Mouse (Mus musculus): ENCODE measurements at regions not wholly inside any gene's neighbourhood (a gene's known extent, or its start where the extent isn't known, plus 50 kb on each side); places are given as distances from the start of the nearest gene placed in this dataset.

DNA sequence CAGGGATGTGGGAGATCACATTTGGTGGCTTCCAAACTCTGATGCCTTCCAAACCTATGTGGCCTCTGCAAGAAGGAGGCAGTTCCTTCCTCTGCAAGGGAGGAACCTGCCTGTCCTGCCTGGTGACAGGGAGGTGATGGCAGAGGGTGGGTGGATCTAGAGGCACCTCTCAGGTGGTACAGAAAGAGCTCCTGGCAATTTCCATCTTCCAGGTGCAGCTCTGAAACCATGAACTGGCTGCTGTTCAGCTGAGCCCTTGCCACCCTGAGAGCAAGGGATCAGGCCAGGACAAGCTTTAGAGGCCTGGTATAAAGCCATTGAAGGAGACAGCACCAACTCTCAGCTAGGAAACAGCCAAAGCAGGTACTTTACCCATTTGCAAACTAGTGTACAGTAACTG is 327.7 kb upstream of the 4930412O13Rik start:
- no peak overlapping the region for H3K9ac ChIP-seq (ENCODE audit: low read depth, low read length)
- no peaks in the 10 kb centered on the region for H3K27me3 ChIP-seq (ENCODE audit: control insufficient read depth, insufficient read depth, low read length)
- no peak overlapping the region for H3K4me2 ChIP-seq (replicated peaks; ENCODE audit: low read depth, low read length)
- no peaks in the 10 kb centered on the region for H3K4me1 ChIP-seq (replicated peaks; ENCODE audit: control insufficient read depth, insufficient read depth, low read length)
- DNase-seq (ENCODE audit: low spot score) = no peak
- no peak overlapping the region for H3K4me3 ChIP-seq (ENCODE audit: low read depth, low read length)
- ATAC-seq (ENCODE audit: low FRiP score) = no peak
- no peak overlapping the region for H3K27ac ChIP-seq (ENCODE audit: low read depth, low read length)
- no peaks in the 10 kb centered on the region for H3K36me3 ChIP-seq (ENCODE audit: control insufficient read depth, insufficient read depth, low read length)
- H3K9me3 ChIP-seq (ENCODE audit: control insufficient read depth, low read length) = no peaks in the 10 kb centered on the region

DNA sequence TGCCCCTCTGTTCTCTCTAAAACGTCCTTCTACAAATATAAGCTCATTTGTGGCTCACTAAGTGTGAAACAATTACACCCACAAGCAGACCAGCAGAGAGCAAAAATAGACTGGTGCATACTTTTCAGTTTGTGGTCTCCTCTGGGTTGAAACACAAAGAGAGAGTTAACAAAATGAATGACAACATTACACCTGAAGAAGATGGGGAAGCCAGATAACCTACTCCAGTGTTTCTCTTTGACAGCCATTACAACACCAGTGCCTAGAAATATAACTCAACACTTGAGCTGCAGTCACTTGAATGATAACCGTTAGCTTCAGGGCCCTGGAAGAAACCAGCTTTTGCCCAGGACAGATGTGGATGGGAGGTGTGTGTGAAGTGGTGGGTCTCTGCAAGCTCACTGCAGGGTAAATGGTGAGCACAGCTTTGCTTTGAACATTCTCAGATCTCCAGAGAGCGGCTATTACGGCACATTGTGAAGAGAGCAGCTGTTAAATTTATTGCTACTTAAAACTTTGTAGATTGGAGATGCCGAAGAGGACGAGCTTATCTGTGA is 316.5 kb upstream of the 4930412O13Rik start:
- no peak overlapping the region for H3K4me2 ChIP-seq (replicated peaks; ENCODE audit: low read depth, low read length)
- WGBS = 79% methylated on average over 6 of the region's 6 CpGs
- no peaks in the 10 kb centered on the region for H3K27me3 ChIP-seq (ENCODE audit: control insufficient read depth, insufficient read depth, low read length)
- no peaks in the 10 kb centered on the region for H3K36me3 ChIP-seq (ENCODE audit: control insufficient read depth, insufficient read depth, low read length)
- H3K9ac ChIP-seq (ENCODE audit: low read depth, low read length) = no peak overlapping the region
- H3K27ac ChIP-seq (ENCODE audit: low read depth, low read length) = no peak overlapping the region
- H3K9me3 ChIP-seq (ENCODE audit: control insufficient read depth, low read length) = no peaks in the 10 kb centered on the region
- DNase-seq (ENCODE audit: low spot score) (no peak), ATAC-seq (ENCODE audit: low FRiP score) (no peak)
- no peaks in the 10 kb centered on the region for H3K4me1 ChIP-seq (replicated peaks; ENCODE audit: control insufficient read depth, insufficient read depth, low read length)
- H3K4me3 ChIP-seq (ENCODE audit: low read depth, low read length) = no peak overlapping the region

DNA sequence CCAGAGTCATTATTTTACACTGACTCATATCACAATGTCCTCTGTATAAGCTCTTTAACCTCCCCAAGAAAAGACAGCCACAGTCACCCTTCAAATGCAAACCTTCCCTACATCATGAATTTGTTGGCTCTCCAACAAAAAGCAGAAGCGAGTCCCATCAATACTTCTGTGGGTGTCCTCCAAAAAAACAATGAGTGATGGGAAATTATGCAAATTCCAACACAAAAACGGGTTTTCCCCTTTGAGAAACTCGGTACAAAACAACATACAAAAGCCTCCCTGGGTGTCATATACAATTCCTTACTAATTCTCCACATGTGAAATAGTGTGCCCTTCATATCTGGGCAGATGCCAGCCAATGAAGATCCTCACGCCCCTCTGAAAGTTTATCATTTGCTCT is 311.8 kb upstream of the 4930412O13Rik start:
- Histone ChIP-seq H3K9me3 (ENCODE audit: control insufficient read depth, low read length) (no peaks in the 10 kb centered on the region), H3K4me2 (replicated peaks; ENCODE audit: low read depth, low read length) (no peak overlapping the region), H3K4me1 (replicated peaks; ENCODE audit: control insufficient read depth, insufficient read depth, low read length) (no peaks in the 10 kb centered on the region), H3K9ac (ENCODE audit: low read depth, low read length) (no peak overlapping the region), H3K4me3 (ENCODE audit: low read depth, low read length) (no peak overlapping the region), H3K27ac (ENCODE audit: low read depth, low read length) (no peak overlapping the region), H3K27me3 (ENCODE audit: control insufficient read depth, insufficient read depth, low read length) (no peaks in the 10 kb centered on the region), H3K36me3 (ENCODE audit: control insufficient read depth, insufficient read depth, low read length) (no peaks in the 10 kb centered on the region)
- ATAC-seq (ENCODE audit: low FRiP score) (no peak), DNase-seq (ENCODE audit: low spot score) (no peak)
- WGBS = 79% methylated on average over 4 of the region's 4 CpGs

DNA sequence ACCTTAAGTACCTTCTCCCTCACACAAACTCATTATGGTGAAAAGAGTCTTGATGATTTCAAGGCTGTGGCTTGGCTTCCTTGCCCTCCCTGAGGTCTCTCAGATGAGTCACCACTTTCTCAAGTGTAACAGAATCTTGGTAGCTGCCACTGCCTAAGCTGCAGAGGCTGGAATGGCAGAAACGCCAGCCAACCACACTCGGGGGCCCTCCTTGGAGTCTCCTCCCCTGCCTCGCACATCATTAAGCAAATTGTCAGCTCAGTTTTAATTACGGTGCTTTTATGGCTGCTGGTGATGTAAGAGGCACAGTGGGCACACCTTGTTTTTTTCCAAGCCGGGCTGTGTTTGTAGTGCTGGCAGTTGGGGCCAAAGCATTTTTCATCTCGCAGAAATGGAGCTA is 306.9 kb upstream of the 4930412O13Rik start:
- no peaks in the 10 kb centered on the region for H3K9me3 ChIP-seq (ENCODE audit: control insufficient read depth, low read length)
- no peaks in the 10 kb centered on the region for H3K4me1 ChIP-seq (replicated peaks; ENCODE audit: control insufficient read depth, insufficient read depth, low read length)
- no peaks in the 10 kb centered on the region for H3K27me3 ChIP-seq (ENCODE audit: control insufficient read depth, insufficient read depth, low read length)
- no peak overlapping the region for H3K27ac ChIP-seq (ENCODE audit: low read depth, low read length)
- WGBS = 78% methylated on average over 6 of the region's 6 CpGs
- no peak overlapping the region for H3K4me2 ChIP-seq (replicated peaks; ENCODE audit: low read depth, low read length)
- ATAC-seq (ENCODE audit: low FRiP score) = no peak
- no peak overlapping the region for H3K9ac ChIP-seq (ENCODE audit: low read depth, low read length)
- no peak overlapping the region for H3K4me3 ChIP-seq (ENCODE audit: low read depth, low read length)
- DNase-seq (ENCODE audit: low spot score) = no peak
- no peaks in the 10 kb centered on the region for H3K36me3 ChIP-seq (ENCODE audit: control insufficient read depth, insufficient read depth, low read length)

DNA sequence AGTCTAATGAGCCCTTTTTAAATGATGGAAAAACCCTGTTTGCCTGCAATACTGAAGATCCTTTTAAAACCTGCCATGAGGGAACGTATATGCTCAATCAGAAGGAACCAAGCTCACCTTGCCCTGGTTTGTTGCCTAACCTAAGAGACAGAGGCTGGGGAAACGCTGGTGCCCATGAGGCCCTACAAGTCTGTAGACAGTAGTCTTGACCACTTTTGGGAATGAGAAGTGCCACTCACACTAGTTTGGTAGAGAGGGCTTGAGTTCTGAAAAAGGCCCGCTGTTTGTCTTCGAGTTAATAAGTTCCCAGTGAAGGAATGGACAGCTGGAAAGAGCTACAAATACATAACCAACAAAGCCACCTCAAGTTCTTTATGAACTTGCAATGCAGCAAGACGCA is 306.4 kb upstream of the 4930412O13Rik start:
- Histone ChIP-seq H3K4me2 (replicated peaks; ENCODE audit: low read depth, low read length) (no peak overlapping the region), H3K27me3 (ENCODE audit: control insufficient read depth, insufficient read depth, low read length) (no peaks in the 10 kb centered on the region), H3K27ac (ENCODE audit: low read depth, low read length) (no peak overlapping the region), H3K4me3 (ENCODE audit: low read depth, low read length) (no peak overlapping the region), H3K9ac (ENCODE audit: low read depth, low read length) (no peak overlapping the region), H3K36me3 (ENCODE audit: control insufficient read depth, insufficient read depth, low read length) (no peaks in the 10 kb centered on the region), H3K9me3 (ENCODE audit: control insufficient read depth, low read length) (no peaks in the 10 kb centered on the region), H3K4me1 (replicated peaks; ENCODE audit: control insufficient read depth, insufficient read depth, low read length) (no peaks in the 10 kb centered on the region)
- 90% methylated on average over 5 of the region's 5 CpGs for WGBS
- ATAC-seq (ENCODE audit: low FRiP score) = no peak
- DNase-seq (ENCODE audit: low spot score) = no peak

DNA sequence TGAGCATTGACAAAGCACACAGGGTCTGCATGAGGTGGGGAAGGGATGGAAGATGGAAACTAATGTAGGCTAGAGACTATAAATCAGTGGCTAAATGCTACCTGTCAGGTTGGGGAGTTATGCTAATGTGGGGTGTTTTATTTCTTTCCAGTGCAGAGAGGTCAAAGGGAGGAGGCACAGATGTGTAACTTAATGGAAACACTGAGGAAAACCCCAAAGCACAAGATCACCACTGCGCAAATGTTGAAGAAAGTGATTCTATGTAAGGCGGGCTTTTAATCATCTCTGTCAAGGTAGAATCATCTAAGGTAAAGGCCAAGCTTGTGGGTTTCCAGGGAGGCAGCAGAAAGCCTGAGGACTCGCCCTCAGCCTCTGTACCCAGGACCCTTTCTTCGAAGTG is 303.2 kb upstream of the 4930412O13Rik start:
- Histone ChIP-seq H3K36me3 (ENCODE audit: control insufficient read depth, insufficient read depth, low read length) (no peaks in the 10 kb centered on the region), H3K27me3 (ENCODE audit: control insufficient read depth, insufficient read depth, low read length) (no peaks in the 10 kb centered on the region), H3K9ac (ENCODE audit: low read depth, low read length) (no peak overlapping the region), H3K9me3 (ENCODE audit: control insufficient read depth, low read length) (no peaks in the 10 kb centered on the region), H3K4me3 (ENCODE audit: low read depth, low read length) (no peak overlapping the region), H3K4me2 (replicated peaks; ENCODE audit: low read depth, low read length) (no peak overlapping the region), H3K27ac (ENCODE audit: low read depth, low read length) (no peak overlapping the region), H3K4me1 (replicated peaks; ENCODE audit: control insufficient read depth, insufficient read depth, low read length) (no peaks in the 10 kb centered on the region)
- no peak for DNase-seq (ENCODE audit: low spot score)
- ATAC-seq (ENCODE audit: low FRiP score) = no peak
- 79% methylated on average over 4 of the region's 4 CpGs for WGBS

DNA sequence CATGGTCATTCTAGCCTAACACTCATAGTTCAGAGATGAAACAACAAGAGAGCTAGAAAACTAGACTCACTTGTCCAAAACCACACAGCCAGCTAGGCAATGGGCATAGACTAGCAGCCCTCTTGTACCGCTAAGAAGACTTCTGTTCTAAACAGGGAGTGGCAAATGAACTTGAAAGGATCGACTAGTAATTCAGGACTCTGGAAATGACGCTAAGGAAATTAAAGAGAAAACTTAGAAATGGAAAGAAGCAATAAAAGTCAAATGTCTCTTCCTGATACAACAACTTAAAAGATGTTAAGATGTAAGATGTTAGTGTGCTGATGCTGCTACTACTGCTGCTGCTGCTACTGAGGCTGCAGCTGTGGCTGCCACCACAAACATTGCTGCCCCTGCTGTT is 293.7 kb upstream of the 4930412O13Rik start:
- no peaks in the 10 kb centered on the region for H3K4me1 ChIP-seq (replicated peaks; ENCODE audit: control insufficient read depth, insufficient read depth, low read length)
- H3K4me3 ChIP-seq (ENCODE audit: low read depth, low read length) = no peak overlapping the region
- no peak overlapping the region for H3K27ac ChIP-seq (ENCODE audit: low read depth, low read length)
- no peak overlapping the region for H3K4me2 ChIP-seq (replicated peaks; ENCODE audit: low read depth, low read length)
- H3K36me3 ChIP-seq (ENCODE audit: control insufficient read depth, insufficient read depth, low read length) = no peaks in the 10 kb centered on the region
- ATAC-seq (ENCODE audit: low FRiP score) (no peak), DNase-seq (ENCODE audit: low spot score) (no peak)
- 96% methylated on average over 3 of the region's 3 CpGs for WGBS
- H3K9ac ChIP-seq (ENCODE audit: low read depth, low read length) = no peak overlapping the region
- H3K9me3 ChIP-seq (ENCODE audit: control insufficient read depth, low read length) = no peaks in the 10 kb centered on the region
- no peaks in the 10 kb centered on the region for H3K27me3 ChIP-seq (ENCODE audit: control insufficient read depth, insufficient read depth, low read length)

DNA sequence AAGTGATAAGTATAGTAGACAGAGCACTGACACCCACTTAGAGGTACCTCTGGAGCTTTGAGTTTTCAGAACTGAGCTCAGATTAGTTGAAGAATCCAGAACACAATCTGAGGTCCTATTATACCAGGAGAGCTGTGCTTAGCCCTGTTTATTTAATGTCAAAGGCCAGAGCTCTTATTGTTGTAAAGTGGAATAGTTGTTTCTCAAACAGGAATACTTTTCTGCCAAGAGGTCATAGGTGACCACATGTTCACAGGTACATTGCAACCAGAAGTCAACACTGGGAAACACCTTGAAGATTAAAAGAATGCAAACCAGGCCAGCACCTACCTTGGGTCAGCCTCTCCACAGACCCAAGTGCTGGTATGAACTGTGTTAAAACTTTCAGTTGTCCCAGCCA is 291.9 kb upstream of the 4930412O13Rik start:
- ATAC-seq (ENCODE audit: low FRiP score) (no peak), DNase-seq (ENCODE audit: low spot score) (no peak)
- no peak overlapping the region for H3K27ac ChIP-seq (ENCODE audit: low read depth, low read length)
- H3K9ac ChIP-seq (ENCODE audit: low read depth, low read length) = no peak overlapping the region
- no peaks in the 10 kb centered on the region for H3K9me3 ChIP-seq (ENCODE audit: control insufficient read depth, low read length)
- H3K27me3 ChIP-seq (ENCODE audit: control insufficient read depth, insufficient read depth, low read length) = no peaks in the 10 kb centered on the region
- no peak overlapping the region for H3K4me3 ChIP-seq (ENCODE audit: low read depth, low read length)
- H3K36me3 ChIP-seq (ENCODE audit: control insufficient read depth, insufficient read depth, low read length) = no peaks in the 10 kb centered on the region
- no peak overlapping the region for H3K4me2 ChIP-seq (replicated peaks; ENCODE audit: low read depth, low read length)
- no peaks in the 10 kb centered on the region for H3K4me1 ChIP-seq (replicated peaks; ENCODE audit: control insufficient read depth, insufficient read depth, low read length)

DNA sequence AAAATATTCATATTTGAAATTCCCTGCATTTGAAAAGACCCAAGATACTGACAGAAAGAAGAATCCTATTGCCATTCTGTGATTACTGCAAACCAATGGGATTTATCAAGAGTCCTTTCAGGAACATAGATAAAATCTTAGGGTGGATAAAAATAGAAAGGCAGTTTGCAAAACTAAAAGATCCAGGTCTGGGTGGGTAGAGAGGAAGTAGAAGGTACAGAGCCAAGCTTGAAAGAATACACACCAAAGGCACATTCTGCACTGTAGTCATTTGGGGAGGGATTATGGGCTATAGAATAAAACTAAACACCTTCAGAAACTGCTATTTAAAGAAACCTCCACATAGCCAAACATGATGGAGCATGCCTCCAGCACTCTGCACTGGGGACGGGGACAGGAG is 288.5 kb upstream of the 4930412O13Rik start:
- WGBS = 100% methylated on average over 1 of the region's 1 CpGs
- DNase-seq (ENCODE audit: low spot score) = no peak
- Histone ChIP-seq H3K9me3 (ENCODE audit: control insufficient read depth, low read length) (no peaks in the 10 kb centered on the region), H3K27ac (ENCODE audit: low read depth, low read length) (no peak overlapping the region), H3K4me2 (replicated peaks; ENCODE audit: low read depth, low read length) (no peak overlapping the region), H3K4me3 (ENCODE audit: low read depth, low read length) (no peak overlapping the region), H3K9ac (ENCODE audit: low read depth, low read length) (no peak overlapping the region), H3K4me1 (replicated peaks; ENCODE audit: control insufficient read depth, insufficient read depth, low read length) (no peaks in the 10 kb centered on the region), H3K36me3 (ENCODE audit: control insufficient read depth, insufficient read depth, low read length) (no peaks in the 10 kb centered on the region), H3K27me3 (ENCODE audit: control insufficient read depth, insufficient read depth, low read length) (no peaks in the 10 kb centered on the region)
- no peak for ATAC-seq (ENCODE audit: low FRiP score)
